Mouse (Mus musculus) liver, postnatal 0 days (tissue): Measurements from ENCODE around the gene Ino80.

Experiments
- CTCF ChIP-seq: sonication (generic); IDR thresholded peaks from 2 replicates; pipeline ENCODE4 v1.5.1; 2016; ENCODE audit warnings: antibody characterized with exemption, low read depth
- EP300 ChIP-seq: IDR thresholded peaks from 2 replicates; pipeline ENCODE4 v1.6.1; 2016; ENCODE audit warnings: antibody characterized with exemption, low read depth, mild to moderate bottlenecking

- no peak for TF ChIP-seq CTCF
- TF ChIP-seq EP300, result no peak
Observed at GRCm38 (mm10) chr2:119323866-119324575, 153.5 kb downstream of the Ino80 start.
